Mouse (Mus musculus) heart, adult 2 months (tissue): Measurements from ENCODE around the gene Nup54. TPM values are rescaled to one million over a fixed set of nuclear protein-coding genes. Genes with fewer than 3 reads are reported as not detected.

Experiments
- DNase-seq, 2 experiments: peaks; one replicate each; pipeline ENCODE4 v3.0.0; 2021
- H3K27ac ChIP-seq: fragments of 200-600 bp; 2 replicates; pipeline ENCODE4 v1.8.1; 2022
- H3K27me3 ChIP-seq: fragments of 200-500 bp; 2 replicates; pipeline ENCODE4 v1.6.1; 2012; ENCODE audit warnings: mild to moderate bottlenecking, low read length, inconsistent platforms, mixed read lengths; ENCODE audit not compliant: control insufficient read depth, insufficient read depth
- H3K36me3 ChIP-seq: fragments of 200-500 bp; 2 replicates; pipeline ENCODE4 v1.6.1; 2012; ENCODE audit warnings: low read length, inconsistent platforms; ENCODE audit not compliant: control insufficient read depth, insufficient read depth
- H3K4me1 ChIP-seq: fragments of 200-500 bp; 2 replicates; pipeline ENCODE4 v1.6.1; 2011; ENCODE audit warnings: low read length; ENCODE audit not compliant: control insufficient read depth, insufficient read depth
- H3K4me3 ChIP-seq: fragments of 200-600 bp; 2 replicates; pipeline ENCODE4 v1.8.1; 2022
- H3K79me2 ChIP-seq: fragments of 200-500 bp; replicated peaks from 2 replicates; pipeline ENCODE4 v1.6.1; 2012; ENCODE audit warnings: mild to moderate bottlenecking, inconsistent platforms, low read length, moderate library complexity, mixed read lengths; ENCODE audit not compliant: control insufficient read depth, insufficient read depth
- H3K9ac ChIP-seq: fragments of 200-500 bp; 2 replicates; pipeline ENCODE4 v1.6.1; 2012; ENCODE audit warnings: low read depth, mild to moderate bottlenecking, control low read depth, inconsistent platforms, low read length, mixed read lengths
- CTCF ChIP-seq: fragments of 200-600 bp; IDR thresholded peaks from 2 replicates; pipeline ENCODE4 v1.8.1; 2022; ENCODE audit warnings: antibody characterized with exemption, mild to moderate bottlenecking, moderate library complexity
- EP300 ChIP-seq: fragments of 200-500 bp; IDR thresholded peaks from 2 replicates; pipeline ENCODE4 v1.6.1; 2011; ENCODE audit warnings: low read depth, low read length, control low read depth; ENCODE audit not compliant: insufficient read depth
- POLR2A ChIP-seq: fragments of 200-500 bp; IDR thresholded peaks from 2 replicates; pipeline ENCODE4 v1.6.1; 2011; ENCODE audit warnings: mild to moderate bottlenecking, low read depth, low read length, control low read depth; ENCODE audit not compliant: insufficient read depth
- WGBS: fragments of 180-500 bp; shearing (Covaris S2); methylation state at CpG from one replicate; pipeline ENCODE4 v1.1.7; 2018; 5-methylcytosine and 5-hydroxymethylcytosine counted together
- intact Hi-C: fragments of 180-260 bp; cut with DNase I; formaldehyde crosslinking; loops from one replicate; pipeline ENCODE4 v1.15.1; 2025
- polyA plus RNA-seq: library from polyadenylated mRNA; depleted of rRNA; stranded (reverse); fragments of >200 nt; gene quantifications from 2 replicates; pipeline ENCODE4 v1.2.3, GENCODE M21; 2012
- total RNA-seq, 2 experiments: library from RNA; stranded (reverse); gene quantifications; 2 replicates each; pipeline ENCODE4 v1.2.3; 2021

Gene Nup54
- total and polyA plus RNA-seq, 3 experiments = 11.1 to 20.9 (median 14.5) TPM

DNA sequence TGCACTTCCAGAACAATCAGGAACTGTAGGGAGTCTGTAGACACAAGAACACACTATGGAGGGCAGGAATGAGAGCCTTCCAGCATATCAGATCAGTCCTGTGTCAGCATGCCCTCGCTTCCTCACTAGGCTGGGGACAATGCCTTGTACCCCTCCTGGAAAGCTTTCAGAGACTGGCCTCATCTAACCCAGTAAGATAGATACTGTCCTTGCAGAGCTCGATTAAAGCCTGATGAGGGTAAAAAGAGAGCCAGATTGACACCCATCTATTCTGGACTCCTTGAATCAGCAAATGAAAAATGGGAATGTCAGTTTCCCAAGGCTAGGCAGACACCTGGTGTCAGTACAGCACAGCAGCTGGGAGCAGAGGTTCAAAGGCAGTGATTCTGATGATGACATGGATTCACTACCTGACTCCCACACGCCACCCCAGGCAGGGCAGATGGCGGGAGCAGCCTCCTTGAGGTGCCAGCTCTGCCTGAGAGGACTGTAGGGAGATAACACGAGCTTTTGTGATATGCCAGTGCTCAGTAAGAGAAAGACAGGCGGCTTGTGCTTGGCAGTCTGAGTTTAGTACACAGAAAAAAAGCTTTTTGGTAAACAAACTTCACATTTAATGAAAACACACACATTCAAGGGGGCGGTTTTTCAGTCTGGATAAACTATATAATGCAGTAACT lies 23.4 kb downstream of the Nup54 start:
- 55% methylated on average over 7 of the region's 7 CpGs for WGBS
- no peaks in the 10 kb centered on the region for H3K4me1 ChIP-seq
- H3K36me3 ChIP-seq = no peaks in the 10 kb centered on the region
- H3K27me3 ChIP-seq = no peaks in the 10 kb centered on the region
- no peaks in the 10 kb centered on the region for H3K79me2 ChIP-seq
- H3K27ac ChIP-seq = no peak overlapping the region
- H3K4me3 ChIP-seq = no peak overlapping the region
- DNase-seq = no peak
- TF ChIP-seq POLR2A (no peak), CTCF (no peak), EP300 (no peak)
- H3K9ac ChIP-seq = no peak overlapping the region
- intact Hi-C loops = no loop called here

DNA sequence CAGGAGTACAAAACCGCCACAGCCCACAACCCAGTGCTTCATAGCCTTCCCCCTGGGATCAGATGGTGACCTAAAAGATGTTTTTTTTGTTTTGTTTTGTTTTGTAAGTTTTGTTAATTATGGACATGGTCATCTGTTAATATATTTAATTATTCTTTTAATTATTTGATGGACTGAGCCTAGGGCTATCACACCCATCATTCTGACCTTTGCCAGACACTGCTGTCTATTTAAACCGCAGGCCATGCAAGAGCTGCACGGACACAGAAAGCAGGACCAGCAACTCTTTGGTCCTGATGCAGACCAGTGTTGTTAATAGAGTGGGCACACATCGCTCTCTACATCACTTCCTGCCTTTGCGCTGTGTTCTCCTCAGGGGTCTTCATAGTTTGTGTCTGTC lies 24.5 kb downstream of the Nup54 start:
- no peak for DNase-seq
- 87% methylated on average over 5 of the region's 5 CpGs for WGBS
- H3K27me3 ChIP-seq = no peaks in the 10 kb centered on the region
- no peak overlapping the region for H3K9ac ChIP-seq
- H3K27ac ChIP-seq = no peak overlapping the region
- intact Hi-C loops = no loop called here
- H3K79me2 ChIP-seq = no peaks in the 10 kb centered on the region
- no peaks in the 10 kb centered on the region for H3K36me3 ChIP-seq
- TF ChIP-seq EP300 (no peak), POLR2A (no peak), CTCF (no peak)
- H3K4me1 ChIP-seq = no peaks in the 10 kb centered on the region
- H3K4me3 ChIP-seq = no peak overlapping the region

DNA sequence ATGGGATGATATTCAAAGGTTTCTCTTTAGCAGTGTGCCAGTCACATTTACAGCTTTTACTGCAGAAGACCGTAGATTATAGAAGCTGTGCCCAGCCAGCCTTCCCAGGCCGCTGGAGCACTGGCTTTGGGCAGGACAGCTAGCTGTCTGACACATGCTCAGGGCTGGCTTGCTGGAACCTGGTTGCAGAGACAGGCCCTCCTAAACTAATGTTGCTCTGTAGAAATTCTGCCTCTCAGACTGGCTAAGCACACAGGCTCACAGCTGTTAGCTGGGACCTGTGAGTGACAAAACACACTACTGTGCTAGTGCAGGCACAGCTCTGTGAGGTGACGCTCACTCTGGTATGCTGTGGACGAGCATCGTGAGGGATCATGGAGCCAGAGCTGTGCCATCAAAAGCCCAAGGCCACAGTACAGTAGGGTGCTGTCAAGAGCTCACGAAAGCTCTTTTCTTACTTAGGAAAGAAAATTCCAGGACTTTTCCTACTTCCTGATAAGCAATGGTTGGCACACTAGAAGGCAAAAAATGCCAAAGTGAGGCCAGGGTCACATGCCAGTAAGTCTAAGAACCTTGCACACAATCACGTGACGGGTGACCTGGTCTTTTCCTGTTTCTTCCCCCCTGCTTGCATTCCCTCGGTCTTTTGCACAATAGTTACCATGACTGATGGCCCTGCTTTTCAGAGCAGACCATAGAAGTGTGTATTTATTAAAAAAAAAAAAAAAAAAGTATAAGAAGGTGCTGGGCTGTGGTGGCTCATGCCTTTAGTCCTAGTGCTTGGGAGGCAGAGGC lies 25.5 kb downstream of the Nup54 start:
- Histone ChIP-seq H3K79me2 (no peaks in the 10 kb centered on the region), H3K27ac (peak overlapping the region; percentile 17; the same call in 1 of the 2 replicates), H3K27me3 (no peaks in the 10 kb centered on the region), H3K4me1 (no peaks in the 10 kb centered on the region), H3K36me3 (no peaks in the 10 kb centered on the region), H3K9ac (no peak overlapping the region), H3K4me3 (no peak overlapping the region)
- no peak for DNase-seq
- intact Hi-C loops = no loop called here
- TF ChIP-seq EP300 (no peak), CTCF (no peak), POLR2A (no peak)
- 67% methylated on average over 9 of the region's 9 CpGs for WGBS

DNA sequence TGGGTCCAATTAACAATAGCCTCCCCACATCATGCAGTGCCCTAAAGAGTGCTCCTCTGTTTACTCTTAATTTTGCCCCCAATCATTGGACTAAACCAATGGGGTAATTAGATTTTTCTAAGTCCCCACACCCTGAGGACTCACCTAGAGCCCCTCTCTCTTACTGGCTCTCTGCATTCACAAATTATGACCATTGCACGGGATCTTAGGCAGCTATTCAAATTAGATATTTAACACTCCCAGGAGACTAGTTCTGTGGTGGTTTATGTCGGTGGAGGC lies 30.7 kb downstream of the Nup54 start:
- H3K36me3 ChIP-seq = peaks cover 2% of the 10 kb centered on the region
- 37% methylated on average over 2 of the region's 2 CpGs for WGBS
- H3K4me3 ChIP-seq = no peak overlapping the region
- intact Hi-C loops = no loop called here
- TF ChIP-seq POLR2A = no peak
- TF ChIP-seq EP300 = no peak
- TF ChIP-seq CTCF = no peak
- no peaks in the 10 kb centered on the region for H3K4me1 ChIP-seq
- no peak for DNase-seq
- no peak overlapping the region for H3K9ac ChIP-seq
- peaks cover 3% of the 10 kb centered on the region; the same call in 1 of the 2 replicates for H3K79me2 ChIP-seq
- H3K27me3 ChIP-seq = no peaks in the 10 kb centered on the region
- no peak overlapping the region for H3K27ac ChIP-seq

DNA sequence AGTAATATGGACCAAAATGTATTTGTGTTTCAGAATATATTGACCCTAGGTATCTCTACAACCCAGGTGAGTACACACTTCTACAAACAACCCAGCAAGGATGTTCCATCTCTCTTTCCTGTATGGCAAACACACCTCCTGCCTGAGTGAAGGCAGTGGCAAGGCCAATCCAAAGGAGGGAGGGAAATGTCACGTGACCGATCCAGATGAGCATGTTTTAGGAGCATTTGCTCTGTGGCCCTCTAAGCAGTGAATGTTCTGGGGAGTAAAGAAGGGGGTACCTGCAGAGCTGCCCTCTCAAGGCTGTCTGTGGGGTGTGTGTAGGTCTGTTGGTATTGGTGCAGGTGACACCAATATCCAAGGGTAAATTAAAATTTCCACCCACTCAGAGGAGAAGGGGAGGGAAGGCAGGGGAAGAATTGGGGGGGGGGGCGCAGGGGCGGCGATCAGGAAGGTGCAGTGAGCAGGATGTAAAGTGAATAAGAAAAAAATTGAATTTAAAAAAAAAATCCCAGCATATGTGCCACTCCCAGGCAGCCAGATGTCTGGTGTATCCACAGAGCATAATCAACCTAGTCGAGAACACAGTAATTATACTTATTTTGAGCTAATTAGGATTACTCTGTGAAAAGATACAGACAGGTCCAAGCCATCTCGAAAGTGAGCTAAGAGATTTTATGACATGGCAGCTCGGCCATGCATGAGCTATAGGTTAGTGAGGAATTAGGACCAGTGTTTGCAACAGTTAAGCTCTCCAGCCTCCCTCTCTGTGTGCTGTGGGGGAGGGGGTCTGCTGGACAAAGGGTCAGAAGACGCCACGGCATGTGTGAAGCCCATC lies 31.2 kb downstream of the Nup54 start:
- no peak overlapping the region for H3K27ac ChIP-seq
- no peak overlapping the region for H3K4me3 ChIP-seq
- intact Hi-C loops = no loop called here
- WGBS = 75% methylated on average over 10 of the region's 10 CpGs
- H3K79me2 ChIP-seq = peaks cover 3% of the 10 kb centered on the region; the same call in 1 of the 2 replicates
- no peaks in the 10 kb centered on the region for H3K27me3 ChIP-seq
- H3K36me3 ChIP-seq = peaks cover 2% of the 10 kb centered on the region
- no peak for TF ChIP-seq CTCF
- no peak for TF ChIP-seq EP300
- H3K9ac ChIP-seq = no peak overlapping the region
- no peaks in the 10 kb centered on the region; the same call in none of the 2 replicates for H3K4me1 ChIP-seq
- no peak for DNase-seq

DNA sequence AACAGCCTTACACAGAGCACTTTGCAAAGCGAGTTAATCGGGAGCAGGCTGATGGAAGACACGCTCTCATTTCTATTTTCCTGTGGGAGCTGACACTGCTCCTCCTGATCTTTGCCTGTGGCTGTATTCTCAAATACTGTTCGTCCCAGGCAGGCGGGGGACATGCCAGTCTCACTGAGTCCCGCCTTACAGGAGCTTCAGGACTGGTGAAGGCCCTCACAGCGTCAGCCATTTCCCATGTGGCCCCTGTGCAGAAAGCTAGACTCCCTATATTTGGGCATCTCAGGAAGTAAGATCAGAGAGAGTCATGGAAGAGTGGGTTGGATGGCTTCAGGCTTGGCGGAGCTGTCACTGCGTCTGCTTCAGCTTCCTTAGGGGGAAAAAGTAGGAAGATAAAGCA lies 32.2 kb downstream of the Nup54 start:
- H3K27ac ChIP-seq = no peak overlapping the region
- H3K36me3 ChIP-seq = peaks cover 7% of the 10 kb centered on the region
- WGBS = 60% methylated on average over 9 of the region's 9 CpGs
- intact Hi-C loops = no loop called here
- H3K4me1 ChIP-seq = peaks cover 2% of the 10 kb centered on the region
- H3K4me3 ChIP-seq = no peak overlapping the region
- TF ChIP-seq POLR2A = no peak
- no peak for TF ChIP-seq CTCF
- no peak for TF ChIP-seq EP300
- H3K27me3 ChIP-seq = no peaks in the 10 kb centered on the region
- DNase-seq = no peak
- H3K9ac ChIP-seq = no peak overlapping the region
- H3K79me2 ChIP-seq = peaks cover 3% of the 10 kb centered on the region; the same call in 1 of the 2 replicates
